Mouse (Mus musculus) stomach, postnatal 0 days (tissue): Measurements from ENCODE around the gene Naa16. TPM values are rescaled to one million over a fixed set of nuclear protein-coding genes. Genes with fewer than 3 reads are reported as not detected.
A peak's percentile ranks its signal among the peaks of the same experiment; 100 is the strongest.

Experiments
- ATAC-seq: fragments of 200-750 bp; cut with Nextera tagmentation; 2 replicates; pipeline ENCODE4 v1.8.0; 2017; ENCODE audit not compliant: low FRiP score, low TSS enrichment
- DNase-seq: peaks from one replicate; pipeline ENCODE4 v3.0.0-alpha.2; 2016; ENCODE audit warnings: low spot score
- H3K27ac ChIP-seq: fragments of 300-500 bp; sonication (generic); replicated peaks from 2 replicates; pipeline ENCODE4 v1.5.1; 2014; ENCODE audit warnings: mild to moderate bottlenecking, control low read depth
- H3K27me3 ChIP-seq: fragments of 300-500 bp; sonication (generic); 2 replicates; pipeline ENCODE4 v1.6.1; 2014; ENCODE audit warnings: low read length; ENCODE audit not compliant: control insufficient read depth, insufficient read depth
- H3K36me3 ChIP-seq: fragments of 300-500 bp; sonication (generic); 2 replicates; pipeline ENCODE4 v1.6.1; 2014; ENCODE audit warnings: low read length, mixed read lengths; ENCODE audit not compliant: control insufficient read depth, insufficient read depth
- H3K4me1 ChIP-seq: fragments of 300-500 bp; sonication (generic); replicated peaks from 2 replicates; pipeline ENCODE4 v1.6.1; 2014; ENCODE audit warnings: antibody characterized with exemption; ENCODE audit not compliant: control insufficient read depth, insufficient read depth
- H3K4me2 ChIP-seq: fragments of 300-500 bp; sonication (generic); replicated peaks from 2 replicates; pipeline ENCODE4 v1.6.1; 2014; ENCODE audit warnings: low read depth, mild to moderate bottlenecking, control low read depth, moderate library complexity
- H3K4me3 ChIP-seq: fragments of 300-500 bp; sonication (generic); 2 replicates; pipeline ENCODE4 v1.5.1; 2014; ENCODE audit warnings: low read depth, low read length, control low read depth
- H3K9ac ChIP-seq: fragments of 300-500 bp; sonication (generic); 2 replicates; pipeline ENCODE4 v1.6.1; 2014; ENCODE audit warnings: mild to moderate bottlenecking, low read length, control low read depth, mixed read lengths
- H3K9me3 ChIP-seq: fragments of 300-500 bp; sonication (generic); 2 replicates; pipeline ENCODE4 v1.6.1; 2016; ENCODE audit warnings: low read length; ENCODE audit not compliant: control insufficient read depth
- CTCF ChIP-seq: IDR thresholded peaks from 2 replicates; pipeline ENCODE4 v1.5.1; 2016; ENCODE audit warnings: antibody characterized with exemption, low read depth, mild to moderate bottlenecking, moderate library complexity
- EP300 ChIP-seq: optimal IDR thresholded peaks from 2 replicates; pipeline ENCODE3; 2016; ENCODE audit warnings: antibody characterized with exemption
- WGBS: fragments of 180-500 bp; shearing (Covaris S2); extraction: QIAGEN DNeasy Blood & Tissue Kit; methylation state at CpG from one replicate; pipeline ENCODE4 v1.1.7; 2014; 5-methylcytosine and 5-hydroxymethylcytosine counted together
- polyA plus RNA-seq: library from polyadenylated mRNA; unstranded; fragments of >200 nt; fragmentation: Nextera tagmentation; extraction: Ambion mirVana; gene quantifications from 2 replicates; pipeline ENCODE4 v1.2.1, GENCODE M21; 2015

Naa16 gene
- polyA plus RNA-seq, 1 experiment from 2014 or later = 16.0 TPM

GRCm38 (mm10) chr14:79321881-79322280 is 68.7 kb downstream of the Naa16 start:
- no peaks in the 10 kb centered on the region for H3K9me3 ChIP-seq
- H3K27ac ChIP-seq = no peak overlapping the region
- TF ChIP-seq CTCF (no peak), EP300 (no peak)
- no peaks in the 10 kb centered on the region for H3K27me3 ChIP-seq
- H3K4me1 ChIP-seq = no peaks in the 10 kb centered on the region
- H3K4me3 ChIP-seq = no peak overlapping the region
- no peak for DNase-seq
- H3K4me2 ChIP-seq = no peak overlapping the region
- no peaks in the 10 kb centered on the region for H3K36me3 ChIP-seq
- ATAC-seq = no peak
- 83% methylated on average over 5 of the region's 5 CpGs for WGBS
- no peak overlapping the region for H3K9ac ChIP-seq

GRCm38 (mm10) chr14:79321152-79321551 is 69.4 kb downstream of the Naa16 start:
- ATAC-seq = no peak
- TF ChIP-seq EP300 = no peak
- TF ChIP-seq CTCF = peak; percentile 70
- no peak for DNase-seq

GRCm38 (mm10) chr14:79317602-79318001 is 73.0 kb downstream of the Naa16 start:
- Histone ChIP-seq H3K4me3 (no peak overlapping the region), H3K9me3 (no peaks in the 10 kb centered on the region), H3K36me3 (no peaks in the 10 kb centered on the region), H3K27me3 (no peaks in the 10 kb centered on the region), H3K9ac (no peak overlapping the region), H3K27ac (no peak overlapping the region), H3K4me1 (no peaks in the 10 kb centered on the region), H3K4me2 (no peak overlapping the region)
- ATAC-seq (no peak), DNase-seq (no peak)
- 72% methylated on average over 2 of the region's 2 CpGs for WGBS
- no peak for TF ChIP-seq CTCF
- no peak for TF ChIP-seq EP300

More at GRCm38 (mm10) chr14:79321152-79321551, 69.4 kb downstream of the Naa16 start:
- H3K4me3 ChIP-seq = no peak overlapping the region
- no peak overlapping the region for H3K4me2 ChIP-seq
- WGBS = 31% methylated on average over 8 of the region's 8 CpGs
- no peak overlapping the region for H3K9ac ChIP-seq
- H3K36me3 ChIP-seq = no peaks in the 10 kb centered on the region
- H3K27ac ChIP-seq = no peak overlapping the region
- H3K9me3 ChIP-seq = no peaks in the 10 kb centered on the region
- H3K4me1 ChIP-seq = no peaks in the 10 kb centered on the region
- H3K27me3 ChIP-seq = no peaks in the 10 kb centered on the region

- ATAC-seq = no peak
- no peak for DNase-seq
- H3K27me3 ChIP-seq = no peaks in the 10 kb centered on the region
These were observed 74.7 kb downstream of the Naa16 start for GRCm38 (mm10) chr14:79315877-79316276.

GRCm38 (mm10) chr14:79314245-79315010 is 76.2 kb downstream of the Naa16 start:
- Histone ChIP-seq H3K27ac (no peak overlapping the region), H3K9me3 (no peaks in the 10 kb centered on the region), H3K4me1 (no peaks in the 10 kb centered on the region), H3K27me3 (no peaks in the 10 kb centered on the region), H3K4me2 (no peak overlapping the region), H3K36me3 (no peaks in the 10 kb centered on the region), H3K9ac (no peak overlapping the region), H3K4me3 (no peak overlapping the region)
- no peak for TF ChIP-seq CTCF
- no peak for TF ChIP-seq EP300
- DNase-seq = no peak
- ATAC-seq = no peak
- 75% methylated on average over 12 of the region's 12 CpGs for WGBS

More at GRCm38 (mm10) chr14:79315877-79316276, 74.7 kb downstream of the Naa16 start:
- H3K27ac ChIP-seq = no peak overlapping the region
- no peak overlapping the region for H3K4me2 ChIP-seq
- no peaks in the 10 kb centered on the region for H3K4me1 ChIP-seq
- H3K36me3 ChIP-seq = no peaks in the 10 kb centered on the region
- 62% methylated on average over 7 of the region's 7 CpGs for WGBS
- no peak overlapping the region for H3K9ac ChIP-seq
- no peak overlapping the region for H3K4me3 ChIP-seq
- H3K9me3 ChIP-seq = no peaks in the 10 kb centered on the region
- TF ChIP-seq EP300 (no peak), CTCF (no peak)

- no peak overlapping the region for H3K9ac ChIP-seq
- no peak overlapping the region for H3K4me2 ChIP-seq
- DNase-seq (no peak), ATAC-seq (no peak)
- H3K36me3 ChIP-seq = no peaks in the 10 kb centered on the region
- no peak overlapping the region for H3K4me3 ChIP-seq
- H3K4me1 ChIP-seq = no peaks in the 10 kb centered on the region
- H3K27me3 ChIP-seq = no peaks in the 10 kb centered on the region
- H3K9me3 ChIP-seq = no peaks in the 10 kb centered on the region
- no peak overlapping the region for H3K27ac ChIP-seq
- WGBS = 82% methylated on average over 8 of the region's 8 CpGs
- TF ChIP-seq CTCF (no peak), EP300 (no peak)
These were observed 77.0 kb downstream of the Naa16 start for GRCm38 (mm10) chr14:79313439-79314175.
